Mouse (Mus musculus) layer of hippocampus, adult 9-11 months (tissue): ENCODE data around the gene Hmgcs1.
"Not testable (repeated sequence)": the region's sequence is repeated elsewhere in the genome, so short reads cannot be mapped to it uniquely, and the experiment has no call there.

Source experiments
- DNase-seq: peaks from one replicate; pipeline ENCODE4 v3.0.0; 2022

Gene Hmgcs1

DNA sequence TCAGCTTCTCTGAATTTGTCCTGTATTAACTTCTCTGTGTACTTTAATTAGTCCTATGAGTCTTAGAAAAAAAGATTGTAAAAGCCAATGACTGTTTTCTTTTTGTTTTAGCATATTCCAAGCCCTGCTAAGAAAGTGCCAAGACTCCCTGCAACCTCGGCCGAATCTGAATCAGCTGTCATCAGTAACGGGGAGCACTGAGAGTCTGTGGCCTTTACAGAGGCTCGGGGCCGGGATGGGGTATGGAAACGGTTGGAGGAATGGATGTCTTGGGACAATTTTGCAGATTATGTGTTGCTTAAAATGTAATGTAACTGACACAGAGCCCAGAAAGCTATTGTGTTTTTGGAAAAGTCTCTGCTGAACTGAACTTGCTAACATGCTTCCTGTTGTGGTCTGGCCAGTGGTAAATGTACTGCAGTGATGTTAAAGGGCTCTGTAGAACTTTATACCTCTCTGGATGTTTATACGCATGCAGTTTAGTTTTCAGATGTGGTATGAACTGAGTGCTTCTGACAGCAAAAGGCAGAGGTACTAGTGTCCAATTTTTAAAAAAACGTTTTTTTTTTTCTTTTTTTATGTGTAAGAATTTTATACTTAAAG is 16.2 kb downstream of the Hmgcs1 start:
- not testable (repeated sequence) for DNase-seq

DNA sequence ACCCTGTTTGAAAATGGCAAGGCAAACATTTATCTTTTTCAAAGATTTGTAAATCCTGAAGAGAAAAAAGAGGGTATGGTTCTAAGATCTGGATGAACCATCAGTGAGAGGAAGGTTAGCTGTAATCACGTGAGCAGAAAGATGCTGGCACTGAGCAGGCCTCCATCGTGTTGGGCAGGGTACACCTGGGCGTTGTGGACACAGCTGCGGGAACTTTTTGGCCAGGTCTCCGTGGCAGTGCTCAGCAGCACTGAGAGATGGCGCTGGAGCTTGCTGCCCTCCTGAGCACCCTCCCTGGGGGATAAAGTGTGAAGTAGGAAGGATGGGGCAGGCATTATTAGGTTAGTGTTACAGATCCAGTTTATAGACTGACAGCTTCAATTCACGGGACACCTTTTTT is 16.8 kb downstream of the Hmgcs1 start:
- no peak for DNase-seq

- DNase-seq: no peak
Measured at GRCm38 (mm10) chr13:119707906-119708305, 17.7 kb downstream of the Hmgcs1 start.

- DNase-seq: no peak
Measured at GRCm38 (mm10) chr13:119708941-119709340, 18.8 kb downstream of the Hmgcs1 start.

DNA sequence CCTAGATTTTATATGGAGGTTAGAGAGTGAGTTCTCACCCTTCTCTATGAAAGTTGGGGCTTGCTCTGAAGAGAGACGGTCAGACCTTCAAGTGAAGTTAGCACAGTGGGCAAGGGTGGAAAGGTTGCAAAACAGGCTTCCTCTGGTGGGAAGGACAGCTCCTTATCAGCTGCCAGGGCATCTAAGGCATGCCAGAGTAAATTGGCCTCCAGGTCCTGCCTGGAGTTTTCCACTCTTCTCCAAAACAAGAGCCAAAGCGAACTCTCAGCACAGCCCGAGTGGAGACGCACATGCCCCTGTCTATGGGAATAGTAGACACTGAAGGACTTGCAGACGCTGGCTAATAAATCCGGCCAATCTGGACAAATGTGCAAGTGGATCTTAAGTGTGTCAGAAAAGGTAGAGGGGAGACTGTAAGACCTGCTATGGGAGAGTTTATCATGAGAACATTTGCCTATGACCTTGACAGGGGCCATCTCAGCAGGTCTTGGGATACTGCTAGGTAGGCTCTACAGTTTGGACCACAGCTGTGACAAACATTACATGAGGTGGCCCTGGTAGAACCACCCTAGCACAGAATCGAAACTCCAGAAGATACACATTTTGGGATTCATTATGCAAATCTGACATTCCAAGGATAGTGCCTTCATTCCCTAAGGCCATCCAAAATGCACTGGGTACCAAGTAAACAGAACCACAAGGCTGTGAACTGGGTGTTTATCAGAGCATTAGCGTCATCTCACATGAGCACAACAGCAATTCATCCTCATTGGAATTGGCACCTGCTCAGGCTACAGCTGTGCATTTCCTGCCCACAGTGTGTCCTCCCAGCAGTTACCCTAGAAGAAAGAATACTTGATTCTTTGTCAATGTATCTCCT is 19.4 kb downstream of the Hmgcs1 start:
- no peak for DNase-seq

DNA sequence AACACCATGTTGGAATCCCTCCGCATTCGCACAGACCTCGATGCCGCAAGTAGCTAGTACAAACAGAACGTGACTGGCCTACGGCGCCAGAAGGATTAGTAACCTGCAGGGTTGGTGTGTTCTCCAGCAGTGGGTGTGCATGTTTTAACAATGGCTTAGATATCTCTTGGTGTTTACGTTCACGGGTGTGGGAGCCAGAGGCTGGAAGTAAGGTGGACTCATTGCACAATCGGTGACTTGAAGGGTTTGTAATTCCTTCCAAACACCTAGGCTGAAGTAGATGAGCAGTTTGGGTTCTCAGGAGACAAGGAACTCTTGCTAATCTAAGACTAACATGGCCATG is 20.1 kb downstream of the Hmgcs1 start:
- DNase-seq: no peak

- DNase-seq: no peak
Measured at GRCm38 (mm10) chr13:119712463-119712862, 22.3 kb downstream of the Hmgcs1 start.

GRCm38 (mm10) chr13:119713107-119713787 is 23.1 kb downstream of the Hmgcs1 start:
- DNase-seq: no peak

- DNase-seq: no peak
Measured at GRCm38 (mm10) chr13:119713821-119714220, 23.6 kb downstream of the Hmgcs1 start.

GRCm38 (mm10) chr13:119716105-119716504 is 25.9 kb downstream of the Hmgcs1 start:
- no peak for DNase-seq

GRCm38 (mm10) chr13:119722447-119722846 is 32.3 kb downstream of the Hmgcs1 start:
- DNase-seq: no peak

- no peak for DNase-seq
Measured at GRCm38 (mm10) chr13:119723368-119723767, 33.2 kb downstream of the Hmgcs1 start.

DNA sequence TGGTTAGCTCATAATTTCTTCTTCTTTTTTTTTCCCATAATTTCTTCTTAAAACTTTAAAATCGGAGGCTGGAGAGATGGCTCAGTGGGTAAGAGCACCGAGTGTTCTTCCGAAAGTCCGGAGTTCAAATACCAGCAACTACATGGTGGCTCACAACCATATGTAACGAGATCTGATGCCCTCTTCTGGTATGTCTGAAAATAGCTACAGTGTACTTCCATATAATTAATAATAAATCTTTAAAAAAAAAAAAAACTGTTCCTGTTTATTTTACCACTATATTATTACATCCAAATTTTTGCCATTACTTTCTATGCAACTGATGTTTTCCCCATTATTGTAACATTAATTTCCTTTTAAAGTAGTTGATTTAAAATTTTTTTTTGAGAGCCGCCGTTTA is 34.4 kb downstream of the Hmgcs1 start:
- no peak for DNase-seq

DNA sequence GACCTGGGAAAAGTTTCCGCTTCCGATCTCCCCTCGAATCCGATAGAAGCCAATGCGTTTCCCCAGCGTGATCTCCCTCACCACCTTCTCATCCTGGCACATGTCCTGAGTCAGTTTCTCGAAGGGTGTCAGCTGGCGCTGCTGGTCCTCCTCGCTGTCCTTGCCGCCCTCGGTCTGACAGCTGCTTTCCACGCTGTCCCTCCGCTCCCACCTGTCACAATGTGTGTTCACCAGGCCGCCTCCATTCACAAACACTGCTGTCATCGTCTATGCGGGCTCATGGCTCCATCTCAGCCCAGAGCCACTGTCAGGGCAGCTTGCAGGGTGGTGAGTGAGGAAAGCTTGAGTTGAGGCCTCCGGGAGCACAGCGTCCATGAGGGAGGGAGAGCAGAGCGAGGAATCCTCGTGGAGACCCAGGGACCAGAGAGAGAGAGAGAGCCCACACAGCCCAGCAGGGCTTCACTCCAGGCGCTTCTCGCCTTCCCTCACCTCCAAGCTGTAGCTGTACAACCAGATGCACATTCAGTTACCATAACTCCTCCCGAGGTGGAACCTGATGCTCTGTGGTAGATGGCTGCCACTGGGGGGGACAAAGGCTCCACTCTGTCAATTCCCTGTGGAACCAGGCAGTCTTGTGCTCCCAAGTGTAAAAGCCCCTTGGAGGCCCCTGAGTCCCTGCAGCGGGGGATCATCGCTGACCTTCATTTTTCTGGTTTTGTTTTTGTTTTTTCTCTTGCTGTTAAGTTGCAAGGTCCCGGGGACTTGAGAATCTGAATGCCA is 37.6 kb downstream of the Hmgcs1 start:
- no peak for DNase-seq

DNA sequence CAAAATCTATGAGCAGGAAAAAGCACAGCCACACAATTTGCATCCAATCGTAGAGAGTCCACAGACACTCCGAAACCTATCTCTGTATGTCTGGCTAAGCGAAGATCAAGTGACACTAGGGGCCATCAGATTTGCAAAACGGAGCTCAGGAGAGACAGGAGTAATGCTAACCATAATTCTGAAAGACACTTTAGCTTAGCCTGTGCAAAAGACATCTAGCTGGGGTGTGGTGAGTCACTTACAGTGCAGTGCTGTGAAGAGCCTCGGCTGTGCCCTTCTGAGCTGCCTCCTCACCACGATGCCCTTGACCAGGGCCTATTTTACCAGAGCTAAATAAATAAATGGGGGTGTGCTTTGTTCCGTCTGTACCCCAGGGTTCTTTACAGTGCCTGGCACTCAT is 39.2 kb downstream of the Hmgcs1 start:
- DNase-seq: no peak

DNA sequence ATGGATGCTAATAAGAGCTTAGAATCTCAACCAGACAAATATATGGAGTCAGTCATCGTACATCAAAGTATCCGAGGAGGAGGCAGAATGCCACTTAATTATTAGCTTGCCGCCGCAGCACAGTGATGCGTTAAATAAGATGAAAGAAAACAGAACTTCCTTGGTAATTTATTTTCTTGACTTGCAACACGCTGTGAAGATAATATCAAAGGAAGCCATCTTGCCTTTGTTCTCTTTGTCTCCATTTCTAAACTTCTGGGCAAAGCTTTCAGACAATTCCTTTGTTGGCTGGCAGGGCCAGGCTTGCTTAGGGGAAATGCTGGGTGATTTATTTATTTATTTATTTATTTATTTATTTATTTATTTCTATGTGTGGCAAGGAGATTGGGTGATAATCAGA is 41.3 kb downstream of the Hmgcs1 start:
- no peak for DNase-seq

- no peak for DNase-seq
Measured at GRCm38 (mm10) chr13:119741390-119742237, 51.4 kb downstream of the Hmgcs1 start.

GRCm38 (mm10) chr13:119742711-119743415 is 52.7 kb downstream of the Hmgcs1 start:
- no peak for DNase-seq

- DNase-seq: no peak
Measured at GRCm38 (mm10) chr13:119743470-119743869, 53.3 kb downstream of the Hmgcs1 start.

DNA sequence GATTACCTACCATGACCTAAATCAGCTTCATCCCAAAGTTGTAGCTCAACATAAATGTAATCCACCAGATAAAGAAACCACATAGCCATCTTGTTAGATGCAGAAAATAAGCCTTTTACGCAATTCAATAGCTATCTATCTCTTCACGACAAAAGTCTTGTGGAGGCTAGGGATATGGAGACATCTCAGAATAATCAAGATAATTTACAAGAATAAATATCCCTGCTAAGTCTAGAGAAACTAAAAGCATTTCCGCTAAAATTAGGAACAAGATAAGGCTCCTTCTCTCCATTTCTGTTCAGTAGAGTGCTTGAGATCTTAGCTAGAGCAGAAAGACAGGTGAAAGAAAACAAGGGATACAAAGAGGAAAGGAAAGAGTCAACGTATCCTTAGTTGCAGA is 56.8 kb downstream of the Hmgcs1 start:
- DNase-seq: no peak

GRCm38 (mm10) chr13:119753859-119754634 is 63.9 kb downstream of the Hmgcs1 start:
- DNase-seq: no peak
